Mouse (Mus musculus) forebrain, postnatal 0 days (tissue): ENCODE data around the gene Cox19. TPM values are rescaled to one million over a fixed set of nuclear protein-coding genes. Genes with fewer than 3 reads are reported as not detected.

Experiments
- ATAC-seq: fragments of 200-750 bp; cut with Nextera tagmentation; 2 replicates; pipeline ENCODE4 v1.8.0; 2017; ENCODE audit warnings: mild to moderate bottlenecking, moderate library complexity
- DNase-seq: peaks from one replicate; pipeline ENCODE4 v3.0.0-alpha.2; 2015
- H3K27ac ChIP-seq: fragments of 300-500 bp; sonication (generic); 2 replicates; pipeline ENCODE4 v1.5.1; 2014; ENCODE audit warnings: low read depth, mild to moderate bottlenecking, antibody characterized with exemption, low read length, moderate library complexity, mixed read lengths
- H3K27me3 ChIP-seq: fragments of 300-500 bp; sonication (generic); 2 replicates; pipeline ENCODE4 v1.6.1; 2014; ENCODE audit warnings: mild to moderate bottlenecking, low read length, mixed read lengths; ENCODE audit not compliant: insufficient read depth
- H3K36me3 ChIP-seq: fragments of 300-500 bp; sonication (generic); 2 replicates; pipeline ENCODE4 v1.6.1; 2014; ENCODE audit warnings: mild to moderate bottlenecking, moderate library complexity; ENCODE audit not compliant: insufficient read depth
- H3K4me1 ChIP-seq: fragments of 300-500 bp; sonication (generic); 2 replicates; pipeline ENCODE4 v1.6.1; 2014; ENCODE audit warnings: antibody characterized with exemption; ENCODE audit not compliant: insufficient read depth
- H3K4me2 ChIP-seq: fragments of 300-500 bp; sonication (generic); 2 replicates; pipeline ENCODE4 v1.6.1; 2014; ENCODE audit warnings: low read depth, mild to moderate bottlenecking, moderate library complexity
- H3K4me3 ChIP-seq: fragments of 300-500 bp; sonication (generic); 2 replicates; pipeline ENCODE4 v1.5.1; 2014; ENCODE audit warnings: low read depth, low read length, mixed read lengths
- H3K9ac ChIP-seq: fragments of 300-500 bp; sonication (generic); 2 replicates; pipeline ENCODE4 v1.6.1; 2014; ENCODE audit warnings: mild to moderate bottlenecking
- H3K9me3 ChIP-seq: fragments of 300-500 bp; sonication (generic); 2 replicates; pipeline ENCODE4 v1.6.1; 2016; ENCODE audit warnings: low read length
- CTCF ChIP-seq: sonication (generic); IDR thresholded peaks from 2 replicates; pipeline ENCODE4 v1.5.1; 2016; ENCODE audit warnings: antibody characterized with exemption, control low read depth, low read depth
- WGBS: fragments of 180-500 bp; shearing (Covaris S2); extraction: QIAGEN DNeasy Blood & Tissue Kit; methylation state at CpG from one replicate; pipeline ENCODE4 v1.1.7; 2014; 5-methylcytosine and 5-hydroxymethylcytosine counted together
- polyA plus RNA-seq: library from polyadenylated mRNA; unstranded; fragments of >200 nt; fragmentation: Nextera tagmentation; extraction: Ambion mirVana; gene quantifications from 2 replicates; pipeline ENCODE4 v1.2.1, GENCODE M21; 2015
- total RNA-seq: library from RNA; depleted of rRNA; stranded (reverse); fragments of >200 nt; gene quantifications from 2 replicates; pipeline ENCODE4 v1.2.3, GENCODE M21; 2014

Gene Cox19
- total and polyA plus RNA-seq, 2 experiments from 2014 or later: 85.7 to 108 TPM

DNA sequence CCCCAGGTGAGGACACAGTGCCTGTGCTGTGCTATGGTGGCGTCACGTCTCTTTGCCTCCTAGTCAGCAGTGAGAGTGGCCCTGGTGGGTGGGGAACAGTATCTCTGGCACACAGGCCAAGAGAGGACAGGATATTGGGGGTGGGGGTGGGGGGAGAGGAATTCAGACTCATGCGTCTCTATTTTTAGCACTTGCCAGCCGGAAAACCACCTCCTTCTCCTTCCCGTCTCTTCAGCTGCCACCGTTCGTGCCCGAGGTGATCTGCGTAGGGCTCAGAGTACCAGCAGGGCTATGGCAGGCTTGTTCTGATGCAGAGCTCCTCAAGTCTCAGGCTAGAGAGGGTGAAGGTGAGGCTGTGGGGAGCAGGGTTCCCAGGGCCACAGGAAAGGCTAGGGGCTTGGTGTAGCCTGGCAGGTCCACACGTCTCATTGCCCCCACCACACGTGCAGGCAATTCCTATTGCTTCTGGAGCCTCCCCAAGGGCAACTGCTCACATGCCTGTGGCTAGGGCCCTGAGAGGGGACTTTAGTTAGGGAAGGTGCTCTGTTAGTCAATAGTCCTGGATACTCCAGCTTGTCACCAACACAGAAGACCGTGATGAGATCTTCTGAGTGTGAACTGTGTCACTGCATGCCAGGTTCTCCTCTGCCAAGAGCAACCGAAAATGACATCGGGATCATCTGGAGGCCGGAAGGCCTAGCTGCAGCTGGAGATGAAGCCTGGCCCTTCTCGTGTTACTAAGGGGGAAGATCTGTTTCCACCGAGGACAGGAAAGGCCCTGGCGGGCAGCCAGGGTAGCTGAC is 26.5 kb upstream of the Cox19 start, which contains the start of gene Gpr146:
Gpr146 (plus strand) TSS at position 230 of the 803 bp plus-strand sequence.
- Histone ChIP-seq H3K4me2 (no peak within 1 kb of the TSS), H3K27me3 (no peaks in the 10 kb centered on the region), H3K9me3 (no peaks in the 10 kb centered on the region), H3K9ac (no peak within 1 kb of the TSS), H3K4me1 (no peaks in the 10 kb centered on the region; the same call in 1 of the 2 replicates), H3K4me3 (no peak within 1 kb of the TSS), H3K27ac (no peak within 1 kb of the TSS), H3K36me3 (no peaks in the 10 kb centered on the region)
- no peak for DNase-seq
- no peak for TF ChIP-seq CTCF
- 75% methylated on average over 18 of the region's 18 CpGs for WGBS
- ATAC-seq: no peak

- peaks cover 5% of the 10 kb centered on the region; the same call in 1 of the 2 replicates for H3K4me1 ChIP-seq
- DNase-seq (no peak), ATAC-seq (no peak)
- no peak overlapping the region for H3K4me2 ChIP-seq
- H3K9me3 ChIP-seq: no peaks in the 10 kb centered on the region
- no peaks in the 10 kb centered on the region for H3K36me3 ChIP-seq
- 88% methylated on average over 2 of the region's 2 CpGs for WGBS
- no peak overlapping the region for H3K27ac ChIP-seq
- TF ChIP-seq CTCF: no peak
- H3K9ac ChIP-seq: no peak overlapping the region
- no peaks in the 10 kb centered on the region for H3K27me3 ChIP-seq
- no peak overlapping the region for H3K4me3 ChIP-seq
Measured at GRCm38 (mm10) chr5:139374841-139375240, 23.6 kb upstream of the Cox19 start.

GRCm38 (mm10) chr5:139373889-139374444 is 22.7 kb upstream of the Cox19 start:
- H3K36me3 ChIP-seq: no peaks in the 10 kb centered on the region

DNA sequence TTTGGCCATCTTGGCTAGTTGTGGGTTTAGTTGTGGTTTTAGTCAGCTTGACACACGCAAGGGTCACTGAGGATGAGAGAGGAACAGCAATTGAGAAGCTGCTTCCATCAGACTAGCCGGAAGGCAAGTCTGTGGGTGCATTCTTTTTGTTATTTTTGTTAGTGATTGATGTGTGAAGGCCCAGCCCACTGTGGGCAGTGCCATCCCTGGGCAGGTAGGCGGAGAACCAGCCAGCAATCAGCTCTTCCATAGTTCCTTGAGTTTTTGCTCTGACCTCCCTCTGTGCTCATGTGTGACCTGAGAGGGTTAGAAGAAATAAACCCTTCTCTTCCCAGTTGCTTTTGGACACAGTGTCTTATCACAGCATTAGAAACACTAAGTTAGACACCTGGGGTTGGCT is 21.9 kb upstream of the Cox19 start:
- Histone ChIP-seq H3K4me2 (no peak overlapping the region), H3K9ac (no peak overlapping the region)

More at GRCm38 (mm10) chr5:139373889-139374444, 22.7 kb upstream of the Cox19 start:
- Histone ChIP-seq H3K4me3 (no peak overlapping the region), H3K9me3 (no peaks in the 10 kb centered on the region), H3K4me1 (0 out of 2 replicates have a peak, but pooled peaks cover 5% of the 10 kb centered on the region), H3K27ac (no peak overlapping the region), H3K27me3 (no peaks in the 10 kb centered on the region), H3K4me2 (no peak overlapping the region), H3K9ac (no peak overlapping the region)
- no peak for ATAC-seq
- no peak for TF ChIP-seq CTCF
- WGBS: 85% methylated on average over 6 of the region's 6 CpGs
- DNase-seq: no peak

DNA sequence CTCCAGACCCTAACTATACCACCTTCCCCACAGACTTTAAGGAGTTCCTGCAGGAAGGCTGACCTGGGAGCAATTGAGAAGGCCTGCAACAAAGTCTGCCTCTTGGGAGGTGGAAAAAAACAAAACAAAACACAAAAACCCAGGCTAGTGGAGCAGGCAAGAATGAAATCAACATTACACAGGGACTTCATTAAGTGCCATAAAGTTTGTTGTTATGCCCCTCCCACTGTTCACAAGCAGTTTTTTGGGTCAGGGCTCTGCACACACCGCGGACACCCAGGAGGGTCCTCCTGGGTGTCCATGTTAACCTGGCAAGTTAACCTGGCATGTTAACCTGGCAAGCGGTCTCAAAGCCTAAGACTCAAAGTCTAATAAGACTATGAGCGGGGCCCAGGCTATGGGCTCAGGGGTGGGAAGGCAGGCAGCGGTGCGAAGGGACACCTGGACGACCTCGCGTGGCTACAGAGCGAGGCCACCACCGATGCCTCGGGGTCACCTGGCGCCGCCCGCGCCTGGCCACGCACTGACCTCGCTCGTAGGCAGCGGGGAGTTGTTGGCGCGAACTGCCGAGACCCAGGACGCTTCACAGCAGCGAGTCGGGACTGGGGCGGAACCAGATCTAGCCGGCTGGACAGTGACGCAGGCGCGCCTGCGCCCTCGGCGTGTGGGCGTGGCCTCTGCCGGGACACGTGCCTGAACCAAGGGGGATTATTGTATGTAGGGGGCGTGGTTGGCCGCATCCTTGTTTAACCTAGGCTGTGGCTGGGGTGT is 20.6 kb upstream of the Cox19 start:
- Histone ChIP-seq H3K4me3 (peak overlapping the region; percentile 73), H3K27ac (peak overlapping the region; percentile 85), H3K36me3 (no peaks in the 10 kb centered on the region), H3K4me2 (peak overlapping the region; percentile 92), H3K9me3 (no peaks in the 10 kb centered on the region), H3K9ac (peak overlapping the region; percentile 96), H3K27me3 (no peaks in the 10 kb centered on the region), H3K4me1 (0 out of 2 replicates have a peak, but pooled peaks cover 5% of the 10 kb centered on the region)
- ATAC-seq (peak; percentile 98), DNase-seq (peak; percentile 94)
- peak; percentile 37; the same call in 1 of the 2 replicates for TF ChIP-seq CTCF
- WGBS: 4% methylated on average over 39 of the region's 39 CpGs

More for the DNA sequence above, 21.9 kb upstream of the Cox19 start:
- no peak for TF ChIP-seq CTCF
- 0 out of 2 replicates have a peak, but pooled peaks cover 5% of the 10 kb centered on the region for H3K4me1 ChIP-seq
- 91% methylated on average over 3 of the region's 3 CpGs for WGBS
- no peaks in the 10 kb centered on the region for H3K36me3 ChIP-seq
- ATAC-seq: no peak
- no peak overlapping the region for H3K4me3 ChIP-seq
- H3K9me3 ChIP-seq: no peaks in the 10 kb centered on the region
- DNase-seq: no peak
- no peaks in the 10 kb centered on the region for H3K27me3 ChIP-seq
- H3K27ac ChIP-seq: no peak overlapping the region

GRCm38 (mm10) chr5:139371118-139371517 is 19.9 kb upstream of the Cox19 start:
- Histone ChIP-seq H3K9ac (0 out of 2 replicates have a peak overlapping the region, but pooled peaks have one; percentile 96), H3K9me3 (no peaks in the 10 kb centered on the region), H3K27me3 (no peaks in the 10 kb centered on the region), H3K4me3 (no peak overlapping the region; the same call in 1 of the 2 replicates), H3K36me3 (no peaks in the 10 kb centered on the region), H3K27ac (no peak overlapping the region; the same call in 1 of the 2 replicates), H3K4me1 (0 out of 2 replicates have a peak, but pooled peaks cover 5% of the 10 kb centered on the region), H3K4me2 (peak overlapping the region; percentile 92)
- WGBS: 56% methylated on average over 5 of the region's 5 CpGs
- DNase-seq (no peak), ATAC-seq (no peak)
- TF ChIP-seq CTCF: no peak
